Mouse (Mus musculus): ENCODE results near the gene Dock11.

GRCm38 (mm10) chrX:35891534-35892125 lies 3.0 kb downstream of the Dock11 start:
- TF ChIP-seq CTCF (IDR thresholded peaks at IDR 0.05; ENCODE audit: extremely low read depth, insufficient read length, insufficient replicate concordance, low read depth, low read length) (no peak), POLR2A (IDR thresholded peaks at IDR 0.05; ENCODE audit: low read depth, low read length) (no peak)

Data from small intestine, adult 2 months (tissue).